Mouse (Mus musculus) forelimb bud, embryonic 11.5 days (tissue): ENCODE results near the gene Usp13.

ENCODE experiments used
- DNase-seq: peaks from one replicate; pipeline ENCODE4 v3.0.0-alpha.2; 2012; ENCODE audit warnings: low read depth, low spot score

Gene Usp13

DNA sequence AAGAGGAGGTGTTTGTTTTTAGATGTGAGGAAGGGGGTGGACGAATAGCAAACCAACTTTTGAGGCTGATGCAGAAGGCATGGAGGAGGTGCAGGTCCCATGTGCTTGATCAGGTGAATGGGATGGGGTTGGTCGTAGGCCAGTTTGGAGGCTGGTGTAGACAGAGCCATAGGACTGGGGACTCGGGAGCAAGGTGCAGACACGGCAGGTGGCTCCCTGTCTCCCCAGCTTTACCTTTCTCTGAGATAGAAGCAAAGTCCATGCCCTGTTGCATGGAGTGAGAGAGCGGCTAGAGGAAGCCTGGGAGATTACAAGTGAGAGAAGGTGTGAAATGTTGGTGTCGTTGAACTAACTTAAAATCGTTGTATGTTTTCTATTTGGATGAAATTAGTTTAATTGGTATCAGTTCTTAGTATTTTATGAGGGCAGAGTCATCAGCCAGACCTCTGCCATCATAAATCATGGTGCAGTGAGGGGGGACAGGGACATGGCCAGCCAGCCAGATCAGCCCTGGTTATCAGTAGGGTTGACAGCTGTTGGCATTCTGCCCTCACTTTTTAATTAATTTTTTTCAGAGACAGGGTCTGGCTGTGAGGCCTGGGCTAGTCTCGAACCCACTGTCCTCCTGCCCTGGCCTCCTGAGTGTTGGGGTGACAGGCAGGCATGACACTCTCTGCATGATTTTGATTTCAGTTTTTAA, 122.6 kb downstream of the Usp13 start:
- DNase-seq, result no peak

- DNase-seq, result no peak
Observed at GRCm38 (mm10) chr3:32947486-32947885, 130.1 kb downstream of the Usp13 start.

DNA sequence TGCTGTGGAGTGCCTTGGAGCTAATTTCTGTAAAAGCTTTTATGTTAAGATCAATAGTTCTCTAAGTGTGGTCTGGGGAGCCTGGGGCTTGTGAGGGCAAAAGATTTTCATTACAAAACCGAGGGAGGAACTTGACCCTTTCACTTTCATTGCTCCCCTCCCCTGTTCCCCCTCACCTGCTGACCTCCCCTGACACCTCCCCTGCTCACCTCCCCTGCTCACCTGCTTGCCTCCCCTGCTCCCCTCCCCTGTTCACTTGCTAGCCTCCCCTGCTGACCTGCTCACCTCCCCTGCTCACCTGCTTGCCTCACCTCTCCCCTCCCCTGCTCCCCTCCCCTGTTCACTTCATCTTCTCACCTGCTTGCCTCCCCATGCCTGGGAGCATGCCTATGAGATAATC, 134.0 kb downstream of the Usp13 start:
- DNase-seq, result no peak

DNA sequence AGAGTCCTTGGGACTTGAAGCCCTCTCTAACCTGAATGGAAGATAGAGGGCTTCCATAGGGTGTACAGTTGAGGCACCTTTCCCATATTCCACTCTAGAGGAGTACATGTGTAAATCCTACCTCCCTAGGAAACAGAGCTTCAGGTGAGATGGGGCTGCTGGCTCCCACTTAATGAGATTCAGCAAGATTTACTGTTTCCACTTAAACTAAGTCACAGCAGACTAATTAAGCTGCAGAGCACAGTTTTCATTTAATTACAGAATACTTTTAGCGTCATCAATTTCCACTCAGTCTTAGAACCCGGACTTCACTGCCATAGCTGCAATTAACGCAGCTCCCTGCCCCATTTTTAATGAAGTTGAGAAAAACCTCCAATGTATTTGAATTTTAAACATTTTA, 144.1 kb downstream of the Usp13 start:
- DNase-seq, result no peak

DNA sequence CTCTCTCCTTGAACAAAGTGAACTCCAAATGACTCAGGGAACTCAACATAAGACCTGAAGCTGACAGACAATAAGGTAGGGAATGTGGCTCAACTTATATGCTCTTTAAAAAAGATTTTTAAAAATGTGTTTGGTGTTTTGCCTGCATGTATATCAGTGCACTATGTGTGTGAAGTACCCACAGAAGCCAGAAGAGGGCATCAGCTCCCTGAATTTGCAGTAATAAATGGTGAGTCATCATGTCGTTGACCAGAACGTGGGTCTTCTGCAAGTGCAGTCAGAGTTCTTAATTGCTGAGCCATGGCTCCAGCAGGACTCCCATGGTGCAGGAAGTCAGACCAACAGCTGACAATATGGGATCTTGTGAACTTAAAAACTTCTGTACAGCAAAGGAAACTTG, 148.2 kb downstream of the Usp13 start:
- peak; percentile 57 for DNase-seq

DNA sequence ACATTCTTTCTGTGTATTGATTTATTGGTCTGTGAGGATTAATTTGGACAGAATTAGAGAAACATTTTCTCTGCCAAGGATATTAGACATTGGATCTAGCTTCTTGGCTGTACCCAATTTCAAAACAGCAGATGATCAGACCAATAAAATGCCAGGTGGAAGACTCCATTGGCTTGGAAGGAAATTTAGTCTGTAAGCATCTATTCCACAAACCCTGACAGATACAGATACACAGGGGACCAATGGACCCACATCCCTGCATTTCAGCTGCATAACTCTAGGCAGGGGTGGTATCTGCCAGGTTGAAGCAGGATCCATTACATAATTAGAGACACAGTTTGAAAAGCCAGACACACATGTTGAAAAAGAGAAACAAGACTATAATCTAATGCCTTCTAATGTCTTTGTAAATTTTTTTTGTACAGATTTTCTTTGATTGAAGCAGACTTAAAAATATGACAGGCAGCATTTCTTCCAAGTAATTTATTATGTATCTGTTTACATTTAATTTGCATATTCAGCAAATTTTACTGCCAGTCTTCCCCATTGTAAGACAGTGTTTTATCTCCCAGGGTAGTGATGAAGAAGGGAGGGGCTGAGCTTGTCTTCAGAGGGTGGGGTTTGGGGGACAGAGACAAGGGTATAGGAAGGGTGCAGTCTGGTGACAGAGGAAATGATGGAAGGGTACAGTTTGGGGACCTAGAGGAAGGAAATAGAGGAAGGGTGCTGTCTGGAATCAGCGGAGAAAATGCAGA, 151.5 kb downstream of the Usp13 start:
- no peak for DNase-seq

DNA sequence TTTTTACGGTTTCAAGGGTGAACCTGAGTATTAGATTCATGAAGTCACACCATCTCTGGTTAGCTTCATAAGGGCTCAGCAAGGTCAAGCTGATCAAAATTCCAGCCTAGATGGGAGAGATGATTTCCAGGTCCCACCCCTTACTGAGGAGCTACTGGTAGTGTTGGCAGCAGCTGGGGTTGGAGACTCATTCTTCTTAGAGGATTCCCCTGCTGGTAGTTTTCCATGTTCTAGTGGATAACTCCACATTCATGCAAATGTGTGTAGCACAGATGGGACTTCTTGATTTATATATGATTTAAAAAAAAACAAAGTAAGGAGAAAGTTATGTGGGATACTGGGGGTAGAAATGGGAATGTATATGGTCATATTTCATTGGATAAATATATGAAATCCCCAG, 152.9 kb downstream of the Usp13 start:
- DNase-seq, result no peak

GRCm38 (mm10) chr3:32979238-32979637, 161.9 kb downstream of the Usp13 start:
- DNase-seq, result peak; percentile 10

DNA sequence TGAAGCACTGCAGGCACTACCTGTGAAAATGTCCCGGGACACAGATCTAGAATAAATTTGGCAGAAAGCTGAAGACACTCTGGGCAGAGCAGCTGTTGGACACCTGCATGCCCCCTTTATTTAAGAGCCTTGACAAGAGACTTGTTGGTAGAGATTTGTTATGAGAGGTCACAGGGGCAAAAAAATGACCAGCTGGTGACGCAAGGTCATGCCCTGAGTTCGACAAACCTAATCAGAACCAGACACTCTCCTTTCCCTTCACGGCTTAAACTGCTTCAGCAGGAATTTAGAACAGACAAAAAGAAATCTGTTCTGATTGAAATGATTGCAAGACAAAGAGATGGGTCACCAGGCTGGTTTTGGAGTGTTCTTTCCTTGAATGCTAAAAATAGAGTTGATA, 162.6 kb downstream of the Usp13 start:
- peak; percentile 23 for DNase-seq

GRCm38 (mm10) chr3:32985141-32985540, 167.8 kb downstream of the Usp13 start:
- peak; percentile 39 for DNase-seq
